Mouse (Mus musculus) embryonic facial prominence, embryonic 11.5 days (tissue): ENCODE results near the gene Fam204a. TPM values are rescaled to one million over a fixed set of nuclear protein-coding genes. Genes with fewer than 3 reads are reported as not detected.

ENCODE experiments used
- ATAC-seq: fragments of 200-750 bp; cut with Nextera tagmentation; replicated peaks from 2 replicates; pipeline ENCODE4 v1.8.0; 2017; ENCODE audit warnings: low read depth; ENCODE audit not compliant: insufficient number of reproducible peaks, low FRiP score, low TSS enrichment
- DNase-seq: peaks from one replicate; pipeline ENCODE4 v3.0.0-alpha.2; 2015; ENCODE audit warnings: low spot score
- H3K27ac ChIP-seq: fragments of 300-500 bp; sonication (generic); replicated peaks from 2 replicates; pipeline ENCODE4 v1.5.1; 2014; ENCODE audit warnings: mild to moderate bottlenecking, low read depth, low read length, control low read depth
- H3K27me3 ChIP-seq: fragments of 300-500 bp; sonication (generic); 2 replicates; pipeline ENCODE4 v1.6.1; 2014; ENCODE audit warnings: mild to moderate bottlenecking, low read length, moderate library complexity, mixed read lengths; ENCODE audit not compliant: control insufficient read depth, insufficient read depth
- H3K36me3 ChIP-seq: fragments of 300-500 bp; sonication (generic); replicated peaks from 2 replicates; pipeline ENCODE4 v1.6.1; 2014; ENCODE audit warnings: low read depth, mild to moderate bottlenecking, low read length, moderate library complexity, mixed read lengths; ENCODE audit not compliant: control insufficient read depth, insufficient read depth
- H3K4me1 ChIP-seq: fragments of 300-500 bp; sonication (generic); 2 replicates; pipeline ENCODE4 v1.6.1; 2014; ENCODE audit warnings: low read length, mixed read lengths; ENCODE audit not compliant: control insufficient read depth, insufficient read depth
- H3K4me2 ChIP-seq: fragments of 300-500 bp; sonication (generic); 2 replicates; pipeline ENCODE4 v1.6.1; 2014; ENCODE audit warnings: low read depth, mild to moderate bottlenecking, control low read depth, low read length, moderate library complexity
- H3K4me3 ChIP-seq: fragments of 300-500 bp; sonication (generic); 2 replicates; pipeline ENCODE4 v1.5.1; 2014; ENCODE audit warnings: low read depth, low read length, control low read depth
- H3K9ac ChIP-seq: fragments of 300-500 bp; sonication (generic); replicated peaks from 2 replicates; pipeline ENCODE4 v1.6.1; 2014; ENCODE audit warnings: mild to moderate bottlenecking, control low read depth, low read length
- H3K9me3 ChIP-seq: fragments of 300-500 bp; sonication (generic); replicated peaks from 2 replicates; pipeline ENCODE4 v1.6.1; 2016; ENCODE audit warnings: mild to moderate bottlenecking, low read length, inconsistent platforms, mixed read lengths; ENCODE audit not compliant: control insufficient read depth
- WGBS: fragments of 180-500 bp; shearing (Covaris S2); extraction: QIAGEN DNeasy Blood & Tissue Kit; methylation state at CpG from one replicate; pipeline ENCODE4 v1.1.7; 2014; 5-methylcytosine and 5-hydroxymethylcytosine counted together
- polyA plus RNA-seq: library from polyadenylated mRNA; unstranded; fragments of >200 nt; fragmentation: Nextera tagmentation; extraction: Ambion mirVana; gene quantifications from 2 replicates; pipeline ENCODE4 v1.2.1, GENCODE M21; 2014

Gene Fam204a
- polyA plus RNA-seq, 1 experiment from 2014 or later, result 77.6 TPM

DNA sequence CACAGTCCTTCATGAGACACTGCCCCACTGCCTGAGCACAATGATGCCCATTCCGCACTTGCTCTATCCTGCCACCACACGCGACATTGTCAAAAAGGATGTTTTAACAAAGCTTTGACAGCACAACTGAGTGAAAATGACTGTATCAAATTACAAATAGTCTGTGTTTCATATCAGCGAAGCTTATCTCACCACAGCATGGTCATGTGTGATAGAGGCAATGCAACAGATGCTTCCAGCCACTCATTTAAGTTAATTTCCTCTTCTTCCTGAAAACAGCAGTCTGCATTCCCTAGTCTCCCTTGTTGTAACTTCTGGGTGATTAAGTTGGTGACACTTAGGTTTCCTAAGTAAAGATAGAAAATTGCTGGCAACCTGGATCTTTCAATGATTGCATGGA, 33.7 kb downstream of the Fam204a start:
- no peaks in the 10 kb centered on the region for H3K4me1 ChIP-seq
- no peaks in the 10 kb centered on the region for H3K9me3 ChIP-seq
- no peak overlapping the region for H3K4me2 ChIP-seq
- H3K36me3 ChIP-seq, result no peaks in the 10 kb centered on the region; the same call in 1 of the 2 replicates
- no peak overlapping the region for H3K27ac ChIP-seq
- ATAC-seq, result no peak
- H3K9ac ChIP-seq, result no peak overlapping the region
- 93% methylated on average over 4 of the region's 4 CpGs for WGBS
- no peaks in the 10 kb centered on the region for H3K27me3 ChIP-seq
- no peak overlapping the region for H3K4me3 ChIP-seq
- DNase-seq, result no peak

DNA sequence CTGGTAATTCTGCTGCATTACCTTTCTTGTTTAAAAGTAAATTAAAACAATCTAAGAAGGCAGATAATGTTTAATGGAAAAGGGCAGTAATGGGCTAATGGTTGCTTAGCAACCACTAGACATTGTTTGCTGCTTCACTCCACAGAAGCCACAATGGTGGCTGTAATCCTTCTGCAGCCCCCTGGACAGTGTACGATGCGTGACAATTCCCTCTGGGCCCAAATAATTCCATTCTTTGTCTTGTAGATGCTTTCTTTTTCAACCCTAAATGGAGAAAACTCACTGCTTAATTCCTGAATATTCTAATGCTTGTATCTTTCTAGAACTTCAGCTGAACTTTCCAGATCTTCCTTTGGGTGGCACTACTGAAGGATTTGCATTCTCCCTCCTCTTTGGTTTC, 37.3 kb downstream of the Fam204a start:
- 55% methylated on average over 2 of the region's 2 CpGs for WGBS
- no peak for ATAC-seq

DNA sequence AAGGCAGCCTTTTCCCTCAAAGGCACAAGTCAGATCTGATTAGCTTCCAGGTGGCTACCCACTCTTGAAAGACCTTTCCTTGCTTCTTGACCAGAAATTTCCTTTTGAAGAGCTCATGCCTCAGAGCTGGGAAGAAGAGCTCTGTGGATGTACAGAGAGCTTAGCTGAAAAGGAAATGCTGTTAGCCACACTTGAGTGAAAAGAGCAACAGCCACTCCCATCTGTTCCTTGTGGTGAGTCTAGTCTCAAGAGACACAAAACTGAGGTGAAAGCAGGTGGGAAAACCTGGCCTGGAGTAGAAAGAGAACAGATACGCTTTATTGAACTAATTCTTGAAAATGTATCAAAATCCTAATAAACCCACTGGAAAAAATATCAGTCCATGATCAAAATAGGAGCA, 43.6 kb downstream of the Fam204a start:
- WGBS, result 81% methylated on average over 1 of the region's 1 CpGs
- no peak overlapping the region for H3K27ac ChIP-seq
- ATAC-seq, result no peak

More for the DNA sequence above, 37.3 kb downstream of the Fam204a start:
- no peaks in the 10 kb centered on the region for H3K36me3 ChIP-seq
- no peaks in the 10 kb centered on the region for H3K27me3 ChIP-seq
- H3K4me3 ChIP-seq, result no peak overlapping the region
- H3K4me2 ChIP-seq, result no peak overlapping the region
- no peaks in the 10 kb centered on the region for H3K4me1 ChIP-seq
- no peak overlapping the region for H3K27ac ChIP-seq
- no peaks in the 10 kb centered on the region for H3K9me3 ChIP-seq
- no peak overlapping the region for H3K9ac ChIP-seq
- no peak for DNase-seq

DNA sequence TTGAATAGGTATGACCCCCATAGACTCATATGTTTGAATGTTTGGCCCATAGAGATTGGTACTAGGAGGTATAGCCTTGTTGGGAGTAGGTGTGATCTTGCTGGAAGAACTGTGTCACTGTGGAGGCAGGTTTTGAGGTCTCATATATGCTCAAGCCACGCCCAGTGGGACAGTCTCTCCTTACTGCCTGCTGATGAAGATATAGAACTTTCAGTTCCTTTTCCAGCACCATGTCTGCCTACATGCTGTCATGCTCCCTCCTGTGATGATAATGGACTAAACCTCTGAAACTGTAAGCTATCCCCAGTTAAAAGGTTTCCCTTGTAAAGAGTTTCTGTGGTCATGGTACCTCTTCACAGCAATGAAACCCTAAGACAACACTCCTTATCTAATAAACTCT, 44.3 kb downstream of the Fam204a start:
- H3K36me3 ChIP-seq, result no peaks in the 10 kb centered on the region
- H3K9me3 ChIP-seq, result no peaks in the 10 kb centered on the region
- no peak overlapping the region for H3K4me2 ChIP-seq
- no peak overlapping the region for H3K9ac ChIP-seq
- H3K27me3 ChIP-seq, result no peaks in the 10 kb centered on the region
- ATAC-seq (no peak), DNase-seq (no peak)
- H3K27ac ChIP-seq, result no peak overlapping the region
- no peak overlapping the region for H3K4me3 ChIP-seq
- 86% methylated on average over 1 of the region's 1 CpGs for WGBS
- H3K4me1 ChIP-seq, result no peaks in the 10 kb centered on the region

More for the DNA sequence above, 43.6 kb downstream of the Fam204a start:
- Histone ChIP-seq H3K27me3 (no peaks in the 10 kb centered on the region), H3K9ac (no peak overlapping the region), H3K36me3 (no peaks in the 10 kb centered on the region), H3K4me2 (no peak overlapping the region), H3K4me1 (no peaks in the 10 kb centered on the region), H3K9me3 (no peaks in the 10 kb centered on the region), H3K4me3 (no peak overlapping the region)
- DNase-seq, result peak; percentile 6

DNA sequence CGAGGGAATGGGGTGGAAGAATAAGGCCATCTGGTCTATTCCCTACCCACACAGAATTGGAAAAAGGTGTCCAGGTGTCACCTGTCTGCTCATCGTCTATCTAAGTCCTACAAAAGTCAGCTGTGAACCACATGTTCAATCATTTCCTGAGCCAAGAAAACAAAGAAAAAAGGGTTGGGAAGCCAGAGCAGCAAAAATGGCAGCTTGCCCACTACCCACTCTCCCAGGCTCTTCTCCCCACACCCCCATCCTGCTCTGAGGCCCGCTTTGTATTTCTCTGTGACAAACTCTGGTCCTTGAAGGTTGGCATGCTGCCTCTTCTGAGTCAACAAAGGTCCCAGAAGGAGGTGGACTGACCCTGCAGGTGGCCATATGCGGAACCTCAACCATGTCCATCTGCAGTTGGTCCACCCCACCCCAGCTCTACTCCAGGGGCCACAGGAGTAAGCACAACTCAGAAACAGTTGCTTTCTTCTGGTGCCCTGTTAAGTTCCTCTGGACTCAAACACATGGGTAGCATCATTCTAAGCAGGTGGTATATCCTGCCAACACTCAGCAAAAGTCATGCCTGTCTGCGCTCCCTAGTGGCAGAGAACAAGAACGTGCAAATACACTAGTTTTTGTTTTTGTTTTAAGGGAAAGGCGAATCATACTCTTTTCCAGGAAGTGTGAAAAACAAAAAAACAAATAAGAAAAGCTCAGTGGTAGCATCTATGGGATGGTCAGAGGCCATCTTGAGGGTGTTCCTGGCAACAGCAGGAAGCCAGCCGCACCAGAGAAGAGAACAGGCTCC, 47.5 kb downstream of the Fam204a start:
- Histone ChIP-seq H3K4me1 (no peaks in the 10 kb centered on the region), H3K27ac (no peak overlapping the region), H3K27me3 (no peaks in the 10 kb centered on the region), H3K9me3 (no peaks in the 10 kb centered on the region), H3K4me3 (no peak overlapping the region), H3K36me3 (no peaks in the 10 kb centered on the region), H3K9ac (no peak overlapping the region), H3K4me2 (no peak overlapping the region)
- WGBS, result 80% methylated on average over 8 of the region's 8 CpGs
- DNase-seq (no peak), ATAC-seq (no peak)

DNA sequence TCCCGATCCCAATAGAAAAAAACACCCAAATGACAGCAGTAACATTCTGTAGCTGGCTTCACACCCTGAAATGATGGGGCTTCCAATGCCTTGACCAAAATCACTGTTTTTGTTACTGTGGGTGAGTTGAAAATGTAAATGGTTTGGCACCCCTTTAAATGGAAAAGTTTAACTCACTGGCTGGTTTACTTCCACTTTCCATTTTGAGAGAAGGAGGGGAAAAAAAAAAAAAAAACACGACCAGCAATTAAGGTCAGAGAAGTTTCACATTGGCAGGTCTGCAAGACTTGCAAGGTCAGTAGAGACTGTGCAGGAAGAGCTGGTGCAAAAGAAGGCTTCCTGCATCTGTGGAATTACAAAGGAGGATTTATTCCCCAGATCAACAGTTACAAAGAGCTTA, 61.1 kb downstream of the Fam204a start:
- Histone ChIP-seq H3K27ac (no peak overlapping the region), H3K27me3 (no peaks in the 10 kb centered on the region)
- WGBS, result 43% methylated on average over 2 of the region's 2 CpGs

DNA sequence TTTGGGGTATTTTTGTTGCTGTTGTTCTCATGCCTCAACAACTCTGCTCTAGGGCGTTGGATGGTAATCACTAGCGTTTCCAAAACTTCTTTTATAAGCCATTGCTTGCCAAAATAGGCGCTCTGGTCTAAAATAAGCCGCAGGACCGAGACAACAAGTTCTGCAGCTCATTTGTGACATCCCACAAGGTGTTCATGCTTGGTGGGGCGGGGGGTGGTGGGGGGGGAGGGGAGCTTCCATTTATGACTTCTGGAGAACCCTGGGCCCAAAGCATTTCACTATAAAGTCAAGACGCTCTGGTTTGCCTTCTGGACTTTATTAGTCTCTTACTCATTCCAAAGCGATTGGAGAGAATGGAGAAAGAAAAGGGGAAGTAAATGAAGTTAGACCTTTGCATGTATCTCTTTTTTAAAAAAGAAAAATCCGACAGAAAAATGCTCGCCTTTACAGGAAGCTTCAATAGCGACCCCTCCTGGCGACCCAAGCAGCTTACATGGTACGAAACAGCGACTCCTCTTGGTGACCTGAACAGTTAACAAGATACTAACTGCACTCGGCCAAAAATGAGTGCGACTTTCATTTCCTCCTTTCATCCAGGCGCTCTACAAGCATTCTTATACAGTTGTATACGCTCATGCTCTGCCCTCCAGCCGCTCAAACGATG, 65.8 kb downstream of the Fam204a start:
- 8% methylated on average over 20 of the region's 20 CpGs for WGBS
- Histone ChIP-seq H3K9ac (no peak overlapping the region), H3K4me1 (no peaks in the 10 kb centered on the region), H3K4me2 (no peak overlapping the region), H3K36me3 (no peaks in the 10 kb centered on the region), H3K27me3 (no peaks in the 10 kb centered on the region; the same call in 1 of the 2 replicates), H3K4me3 (no peak overlapping the region), H3K9me3 (no peaks in the 10 kb centered on the region), H3K27ac (no peak overlapping the region)
- ATAC-seq (no peak), DNase-seq (peak; percentile 84)

More for the DNA sequence above, 61.1 kb downstream of the Fam204a start:
- no peaks in the 10 kb centered on the region for H3K4me1 ChIP-seq
- no peak overlapping the region for H3K4me2 ChIP-seq
- no peak overlapping the region for H3K9ac ChIP-seq
- no peaks in the 10 kb centered on the region for H3K9me3 ChIP-seq
- ATAC-seq, result no peak
- H3K4me3 ChIP-seq, result no peak overlapping the region
- H3K36me3 ChIP-seq, result no peaks in the 10 kb centered on the region
- DNase-seq, result no peak

DNA sequence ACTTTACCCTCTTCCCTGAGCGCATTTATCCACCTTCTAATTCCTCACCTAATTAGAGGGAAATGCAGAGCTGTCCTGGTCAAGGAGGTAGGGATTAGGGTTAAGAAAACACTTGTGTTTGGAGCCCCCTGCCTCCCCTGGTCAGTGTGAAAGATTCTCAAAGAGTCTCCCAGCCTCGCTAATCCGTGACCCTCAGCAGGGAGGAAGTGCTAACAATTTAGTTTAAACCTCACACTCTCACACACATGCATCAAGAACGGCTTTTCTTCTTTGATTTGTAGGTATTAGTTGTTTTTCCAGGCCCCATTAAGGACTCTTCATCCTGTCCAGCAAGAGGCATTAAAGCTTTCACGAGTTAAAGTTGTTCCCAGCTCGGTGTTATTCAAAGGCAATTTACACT, 66.7 kb downstream of the Fam204a start:
- Histone ChIP-seq H3K4me2 (no peak overlapping the region), H3K27me3 (no peaks in the 10 kb centered on the region; the same call in 1 of the 2 replicates), H3K4me3 (no peak overlapping the region), H3K9me3 (no peaks in the 10 kb centered on the region), H3K36me3 (no peaks in the 10 kb centered on the region), H3K9ac (no peak overlapping the region), H3K4me1 (no peaks in the 10 kb centered on the region), H3K27ac (no peak overlapping the region)
- DNase-seq (no peak), ATAC-seq (no peak)
- WGBS, result 6% methylated on average over 6 of the region's 6 CpGs
